Mouse (Mus musculus) liver, embryonic 11.5 days (tissue): ENCODE results near the gene Eif5a. TPM values are rescaled to one million over a fixed set of nuclear protein-coding genes. Genes with fewer than 3 reads are reported as not detected.

ENCODE experiments used
- ATAC-seq: fragments of 200-750 bp; cut with Nextera tagmentation; replicated peaks from 2 replicates; pipeline ENCODE4 v1.8.0; 2017; ENCODE audit warnings: moderate number of reproducible peaks, mild to moderate bottlenecking, moderate TSS enrichment, moderate library complexity; ENCODE audit not compliant: low FRiP score
- DNase-seq: peaks from one replicate; pipeline ENCODE4 v3.0.0-alpha.2; 2017; ENCODE audit warnings: low spot score
- H3K27ac ChIP-seq: fragments of 300-500 bp; sonication (generic); 2 replicates; pipeline ENCODE4 v1.5.1; 2014; ENCODE audit warnings: mild to moderate bottlenecking, low read depth, low read length, control low read depth
- H3K27me3 ChIP-seq: fragments of 300-500 bp; sonication (generic); replicated peaks from 2 replicates; pipeline ENCODE4 v1.6.1; 2014; ENCODE audit warnings: low read length, mixed read lengths; ENCODE audit not compliant: control insufficient read depth, insufficient read depth
- H3K36me3 ChIP-seq: fragments of 300-500 bp; sonication (generic); 2 replicates; pipeline ENCODE4 v1.6.1; 2014; ENCODE audit warnings: mild to moderate bottlenecking, low read length, moderate library complexity, mixed read lengths; ENCODE audit not compliant: control insufficient read depth, insufficient read depth
- H3K4me1 ChIP-seq: fragments of 300-500 bp; sonication (generic); replicated peaks from 2 replicates; pipeline ENCODE4 v1.6.1; 2014; ENCODE audit warnings: low read length, mixed read lengths; ENCODE audit not compliant: control insufficient read depth, insufficient read depth
- H3K4me2 ChIP-seq: fragments of 300-500 bp; sonication (generic); 2 replicates; pipeline ENCODE4 v1.6.1; 2014; ENCODE audit warnings: mild to moderate bottlenecking, control low read depth, moderate library complexity
- H3K4me3 ChIP-seq: fragments of 300-500 bp; sonication (generic); 2 replicates; pipeline ENCODE4 v1.5.1; 2014; ENCODE audit warnings: low read depth, low read length, control low read depth
- H3K9ac ChIP-seq: fragments of 300-500 bp; sonication (generic); 2 replicates; pipeline ENCODE4 v1.6.1; 2014; ENCODE audit warnings: low read depth, low read length, control low read depth
- H3K9me3 ChIP-seq: fragments of 300-500 bp; sonication (generic); 2 replicates; pipeline ENCODE4 v1.6.1; 2016; ENCODE audit warnings: low read length, inconsistent platforms, mixed read lengths; ENCODE audit not compliant: control insufficient read depth
- WGBS: fragments of 180-500 bp; shearing (Covaris S2); extraction: QIAGEN DNeasy Blood & Tissue Kit; methylation state at CpG from one replicate; pipeline ENCODE4 v1.1.7; 2014; 5-methylcytosine and 5-hydroxymethylcytosine counted together
- polyA plus RNA-seq: library from polyadenylated mRNA; unstranded; fragments of >200 nt; fragmentation: Nextera tagmentation; extraction: Ambion mirVana; gene quantifications from 2 replicates; pipeline ENCODE4 v1.2.1, GENCODE M21; 2014

Gene Eif5a
- polyA plus RNA-seq, 1 experiment from 2014 or later, result 2,995 TPM

DNA sequence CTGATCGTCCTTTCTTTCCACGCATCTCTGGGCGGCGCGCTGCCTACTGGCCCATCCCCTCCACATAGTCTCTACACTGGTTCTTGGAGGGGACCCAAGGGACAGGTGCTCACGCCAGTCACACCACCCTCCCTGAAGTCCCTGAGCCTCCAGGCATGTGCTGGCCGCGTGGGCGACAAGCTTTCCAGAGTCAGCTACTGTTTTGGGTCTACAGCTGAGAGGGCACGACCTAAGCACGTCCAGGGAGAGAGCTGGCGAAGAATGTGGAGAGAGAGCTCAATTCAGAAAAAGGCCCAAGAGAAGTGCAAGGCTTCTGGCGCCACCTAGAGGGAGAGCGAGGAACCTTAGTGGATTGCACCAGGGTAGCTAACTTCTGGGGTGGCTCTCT, 27.0 kb upstream of the Eif5a start:
- peak; percentile 85 for DNase-seq
- Histone ChIP-seq H3K27ac (peak overlapping the region; percentile 70), H3K36me3 (0 out of 2 replicates have a peak, but pooled peaks cover 2% of the 10 kb centered on the region), H3K27me3 (peaks cover 16% of the 10 kb centered on the region; the same call in 1 of the 2 replicates), H3K9me3 (no peaks in the 10 kb centered on the region), H3K4me3 (peak overlapping the region; percentile 60), H3K4me1 (peaks cover 25% of the 10 kb centered on the region), H3K4me2 (peak overlapping the region; percentile 84), H3K9ac (peak overlapping the region; percentile 64)
- peak; percentile 53 for ATAC-seq
- WGBS, result 1% methylated on average over 14 of the region's 14 CpGs

- peaks cover 18% of the 10 kb centered on the region; the same call in 1 of the 2 replicates for H3K27me3 ChIP-seq
- peak within 1 kb of the TSS; percentile 84 for H3K4me2 ChIP-seq
- WGBS, result 1% methylated on average over 33 of the region's 34 CpGs
- H3K27ac ChIP-seq, result peak within 1 kb of the TSS; percentile 70
- peak within 1 kb of the TSS; percentile 65 for H3K9ac ChIP-seq
- ATAC-seq, result peak; percentile 92
- peaks cover 25% of the 10 kb centered on the region for H3K4me1 ChIP-seq
- H3K36me3 ChIP-seq, result 0 out of 2 replicates have a peak, but pooled peaks cover 2% of the 10 kb centered on the region
- peak within 1 kb of the TSS; percentile 60 for H3K4me3 ChIP-seq
- H3K9me3 ChIP-seq, result no peaks in the 10 kb centered on the region
- peak; percentile 94 for DNase-seq
Measured at GRCm38 (mm10) chr11:69948066-69948762, 26.5 kb upstream of the Eif5a start, which contains the start of gene Slc2a4. Gene Slc2a4, minus strand, starts transcription at chr11:69948188.

GRCm38 (mm10) chr11:69947337-69948065, 25.7 kb upstream of the Eif5a start:
- peak; percentile 49 for DNase-seq
- H3K36me3 ChIP-seq, result 0 out of 2 replicates have a peak, but pooled peaks cover 2% of the 10 kb centered on the region
- ATAC-seq, result peak; percentile 1
- no peaks in the 10 kb centered on the region for H3K9me3 ChIP-seq
- peak overlapping the region; percentile 65 for H3K9ac ChIP-seq
- H3K4me2 ChIP-seq, result peak overlapping the region; percentile 84
- peaks cover 25% of the 10 kb centered on the region for H3K4me1 ChIP-seq
- H3K27me3 ChIP-seq, result peaks cover 24% of the 10 kb centered on the region
- peak overlapping the region; percentile 68 for H3K27ac ChIP-seq
- peak overlapping the region; percentile 60 for H3K4me3 ChIP-seq
- 12% methylated on average over 29 of the region's 29 CpGs for WGBS

DNA sequence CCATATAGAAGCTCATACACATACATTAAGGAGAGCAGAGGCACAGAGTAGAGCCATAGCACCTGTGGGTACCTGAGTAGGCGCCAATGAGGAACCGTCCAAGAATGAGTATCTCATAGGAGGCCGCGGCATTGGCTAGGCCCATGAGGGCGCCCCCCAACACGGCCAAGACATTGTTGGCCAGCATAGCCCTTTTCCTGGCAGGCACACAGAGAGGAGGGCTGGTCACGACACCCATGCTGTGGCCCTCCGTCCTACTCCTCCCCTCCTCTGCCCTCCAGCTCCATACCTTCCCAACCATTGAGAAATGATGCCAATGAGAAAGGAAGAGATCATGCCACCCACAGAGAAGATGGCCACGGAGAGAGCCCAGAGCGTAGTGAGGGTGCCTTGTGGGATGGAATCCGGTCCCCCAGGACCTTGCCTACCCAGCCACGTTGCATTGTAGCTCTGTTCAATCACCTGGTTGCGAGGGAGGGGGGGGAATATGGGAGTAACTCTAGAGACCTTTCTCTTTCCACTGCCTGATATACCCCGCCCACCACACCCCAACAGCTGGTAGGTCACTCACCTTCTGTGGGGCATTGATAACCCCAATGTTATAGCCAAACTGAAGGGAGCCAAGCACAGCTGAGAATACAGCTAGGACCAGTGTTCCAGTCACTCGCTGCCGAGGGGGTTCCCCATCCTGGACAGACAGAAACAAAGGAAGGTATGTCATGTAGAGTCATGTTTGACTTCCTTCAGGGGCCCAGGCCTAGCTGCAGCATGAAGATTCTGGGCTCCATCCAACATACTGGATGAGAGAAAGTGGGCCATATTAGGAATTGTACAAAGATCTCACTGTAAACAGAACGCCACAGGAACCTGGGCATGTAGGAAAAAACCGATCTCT, 24.5 kb upstream of the Eif5a start:
- no peaks in the 10 kb centered on the region for H3K9me3 ChIP-seq
- peak overlapping the region; percentile 65 for H3K9ac ChIP-seq
- H3K4me2 ChIP-seq, result peak overlapping the region; percentile 84
- 83% methylated on average over 18 of the region's 18 CpGs for WGBS
- H3K27ac ChIP-seq, result peak overlapping the region; percentile 68
- H3K4me3 ChIP-seq, result peak overlapping the region; percentile 60
- peaks cover 25% of the 10 kb centered on the region for H3K4me1 ChIP-seq
- peaks cover 21% of the 10 kb centered on the region for H3K27me3 ChIP-seq
- peak; percentile 67 for ATAC-seq
- no peak for DNase-seq
- H3K36me3 ChIP-seq, result 0 out of 2 replicates have a peak, but pooled peaks cover 2% of the 10 kb centered on the region

GRCm38 (mm10) chr11:69945216-69945615, 23.5 kb upstream of the Eif5a start:
- DNase-seq, result no peak
- Histone ChIP-seq H3K27ac (no peak overlapping the region), H3K9ac (no peak overlapping the region), H3K4me1 (peaks cover 25% of the 10 kb centered on the region), H3K4me3 (no peak overlapping the region), H3K27me3 (peaks cover 26% of the 10 kb centered on the region), H3K36me3 (0 out of 2 replicates have a peak, but pooled peaks cover 2% of the 10 kb centered on the region), H3K9me3 (no peaks in the 10 kb centered on the region), H3K4me2 (no peak overlapping the region)
- ATAC-seq, result no peak
- 60% methylated on average over 13 of the region's 13 CpGs for WGBS

DNA sequence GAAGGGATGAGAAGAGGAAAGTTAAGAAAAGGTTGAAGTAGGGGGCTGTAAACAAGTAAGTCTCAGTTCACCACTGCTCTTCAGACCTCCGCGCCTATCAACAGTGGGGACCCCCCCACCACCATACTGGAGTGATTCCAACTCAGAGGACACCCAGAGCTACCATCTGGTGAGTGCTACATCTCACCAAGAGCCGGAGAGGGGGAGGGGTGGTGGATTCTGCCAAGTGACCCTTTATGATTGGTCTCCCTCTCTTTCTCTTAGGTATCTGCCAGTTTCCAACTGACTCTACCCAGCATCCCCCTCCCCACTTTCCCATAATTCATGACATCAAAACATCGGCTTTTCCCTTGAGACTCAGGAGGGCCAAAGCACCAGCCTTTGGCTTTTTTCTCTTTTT, 19.2 kb upstream of the Eif5a start:
- no peak for DNase-seq
- H3K4me3 ChIP-seq, result no peak overlapping the region
- peaks cover 8% of the 10 kb centered on the region for H3K4me1 ChIP-seq
- no peaks in the 10 kb centered on the region for H3K9me3 ChIP-seq
- no peak overlapping the region for H3K27ac ChIP-seq
- peaks cover 63% of the 10 kb centered on the region for H3K27me3 ChIP-seq
- 78% methylated on average over 4 of the region's 4 CpGs for WGBS
- ATAC-seq, result no peak
- 0 out of 2 replicates have a peak, but pooled peaks cover 2% of the 10 kb centered on the region for H3K36me3 ChIP-seq
- H3K4me2 ChIP-seq, result no peak overlapping the region
- no peak overlapping the region for H3K9ac ChIP-seq

- no peak for DNase-seq
- no peak overlapping the region for H3K4me2 ChIP-seq
- H3K9me3 ChIP-seq, result no peaks in the 10 kb centered on the region
- no peak overlapping the region for H3K4me3 ChIP-seq
- peaks cover 71% of the 10 kb centered on the region for H3K27me3 ChIP-seq
- no peak overlapping the region for H3K27ac ChIP-seq
- H3K9ac ChIP-seq, result no peak overlapping the region
- H3K36me3 ChIP-seq, result 0 out of 2 replicates have a peak, but pooled peaks cover 2% of the 10 kb centered on the region
- peaks cover 14% of the 10 kb centered on the region for H3K4me1 ChIP-seq
- ATAC-seq, result no peak
- 92% methylated on average over 17 of the region's 17 CpGs for WGBS
Measured at GRCm38 (mm10) chr11:69939731-69940130, 18.0 kb upstream of the Eif5a start.

DNA sequence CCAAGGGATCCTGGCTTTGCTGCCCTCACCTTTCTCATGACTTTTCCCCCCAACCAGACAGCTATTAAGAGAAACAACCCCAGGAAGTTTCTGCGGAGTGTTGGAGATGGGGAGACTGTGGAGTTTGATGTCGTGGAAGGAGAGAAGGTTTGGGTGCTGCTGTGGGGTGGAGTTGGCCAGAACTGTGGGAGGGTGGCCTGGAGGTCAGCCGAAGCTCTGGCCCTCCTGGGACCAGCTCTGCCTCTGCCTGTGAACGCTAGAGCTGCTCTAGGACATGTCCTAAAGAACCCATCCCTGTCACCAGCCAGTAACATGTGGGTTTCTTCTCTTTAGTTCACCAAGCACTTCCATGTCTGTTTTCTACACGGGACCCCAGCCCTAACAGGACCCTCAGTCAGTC, 17.4 kb upstream of the Eif5a start:
- H3K4me2 ChIP-seq, result no peak overlapping the region
- no peak for ATAC-seq
- H3K36me3 ChIP-seq, result no peaks in the 10 kb centered on the region
- H3K4me3 ChIP-seq, result no peak overlapping the region
- DNase-seq, result no peak
- H3K27ac ChIP-seq, result no peak overlapping the region
- H3K27me3 ChIP-seq, result peaks cover 71% of the 10 kb centered on the region
- 58% methylated on average over 5 of the region's 5 CpGs for WGBS
- H3K9ac ChIP-seq, result no peak overlapping the region
- peaks cover 17% of the 10 kb centered on the region for H3K4me1 ChIP-seq
- no peaks in the 10 kb centered on the region for H3K9me3 ChIP-seq
